Mouse (Mus musculus): ENCODE measurements at regions not wholly inside any gene's neighbourhood (a gene's known extent, or its start where the extent isn't known, plus 50 kb on each side); places are given as distances from the start of the nearest gene placed in this dataset.
A peak's percentile ranks its signal among the peaks of the same experiment; 100 is the strongest.

GRCm38 (mm10) chr6:31206106-31206505 lies 192.4 kb upstream of the Mkln1 start:
- 83% methylated on average over 7 of the region's 7 CpGs for WGBS
- ATAC-seq (ENCODE audit: low FRiP score): no peak
- no peaks in the 10 kb centered on the region for H3K27me3 ChIP-seq (replicated peaks)
- H3K4me1 ChIP-seq: no peaks in the 10 kb centered on the region
- H3K27ac ChIP-seq (replicated peaks): no peak overlapping the region
- no peak overlapping the region for H3K4me2 ChIP-seq
- H3K4me3 ChIP-seq (replicated peaks): no peak overlapping the region
- no peaks in the 10 kb centered on the region for H3K9me3 ChIP-seq (replicated peaks)
- H3K9ac ChIP-seq (replicated peaks): no peak overlapping the region
- H3K36me3 ChIP-seq: no peaks in the 10 kb centered on the region

DNA sequence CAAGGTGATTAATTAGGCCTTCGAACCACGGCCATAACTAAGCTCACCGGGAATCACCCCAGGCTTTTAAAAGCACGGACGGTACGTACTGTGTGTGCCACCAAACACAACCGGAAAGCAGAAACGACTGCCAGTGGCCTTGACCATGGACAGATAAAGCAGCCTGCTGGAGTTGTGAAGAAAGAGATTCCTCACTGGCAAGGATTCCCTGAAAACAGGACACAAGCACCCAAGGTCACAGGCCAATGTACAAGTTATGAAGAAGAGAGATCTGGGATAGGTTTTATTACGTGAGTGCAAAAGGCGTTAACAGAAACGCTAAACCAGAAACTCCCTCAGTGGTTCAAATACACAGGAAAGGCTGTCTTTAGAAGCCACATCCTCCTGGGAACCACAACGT lies 191.3 kb upstream of the Mkln1 start:
- Histone ChIP-seq H3K9ac (replicated peaks) (no peak overlapping the region), H3K9me3 (replicated peaks) (no peaks in the 10 kb centered on the region), H3K27me3 (replicated peaks) (no peaks in the 10 kb centered on the region), H3K4me2 (no peak overlapping the region), H3K4me1 (no peaks in the 10 kb centered on the region), H3K4me3 (replicated peaks) (no peak overlapping the region), H3K36me3 (no peaks in the 10 kb centered on the region), H3K27ac (replicated peaks) (no peak overlapping the region)
- ATAC-seq (ENCODE audit: low FRiP score): no peak
- 88% methylated on average over 12 of the region's 12 CpGs for WGBS

DNA sequence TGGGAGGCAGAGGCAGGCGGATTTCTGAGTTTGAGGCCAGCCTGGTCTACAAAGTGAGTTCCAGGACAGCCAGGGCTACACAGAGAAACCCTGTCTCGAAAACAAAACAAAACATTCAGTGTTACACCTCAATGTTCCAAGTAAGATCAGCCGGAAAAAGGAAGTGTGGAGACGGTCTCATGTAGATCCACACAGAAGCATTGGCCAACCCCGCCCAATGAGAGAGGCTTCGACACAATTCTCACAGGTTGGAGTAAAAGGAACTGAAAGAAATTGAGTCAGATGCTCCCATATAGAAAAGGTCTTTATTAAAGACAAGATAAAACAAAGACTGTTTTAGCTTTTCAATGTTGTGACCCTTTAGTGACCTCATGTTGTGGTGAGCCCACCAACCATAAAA lies 190.3 kb upstream of the Mkln1 start:
- 0 out of 2 replicates have a peak, but pooled peaks cover 3% of the 10 kb centered on the region for H3K27me3 ChIP-seq (replicated peaks)
- H3K4me2 ChIP-seq: no peak overlapping the region
- no peaks in the 10 kb centered on the region for H3K36me3 ChIP-seq
- no peaks in the 10 kb centered on the region for H3K9me3 ChIP-seq (replicated peaks)
- no peak overlapping the region for H3K4me3 ChIP-seq (replicated peaks)
- no peak for ATAC-seq (ENCODE audit: low FRiP score)
- no peaks in the 10 kb centered on the region for H3K4me1 ChIP-seq
- H3K27ac ChIP-seq (replicated peaks): no peak overlapping the region
- WGBS: 95% methylated on average over 6 of the region's 6 CpGs
- H3K9ac ChIP-seq (replicated peaks): no peak overlapping the region

DNA sequence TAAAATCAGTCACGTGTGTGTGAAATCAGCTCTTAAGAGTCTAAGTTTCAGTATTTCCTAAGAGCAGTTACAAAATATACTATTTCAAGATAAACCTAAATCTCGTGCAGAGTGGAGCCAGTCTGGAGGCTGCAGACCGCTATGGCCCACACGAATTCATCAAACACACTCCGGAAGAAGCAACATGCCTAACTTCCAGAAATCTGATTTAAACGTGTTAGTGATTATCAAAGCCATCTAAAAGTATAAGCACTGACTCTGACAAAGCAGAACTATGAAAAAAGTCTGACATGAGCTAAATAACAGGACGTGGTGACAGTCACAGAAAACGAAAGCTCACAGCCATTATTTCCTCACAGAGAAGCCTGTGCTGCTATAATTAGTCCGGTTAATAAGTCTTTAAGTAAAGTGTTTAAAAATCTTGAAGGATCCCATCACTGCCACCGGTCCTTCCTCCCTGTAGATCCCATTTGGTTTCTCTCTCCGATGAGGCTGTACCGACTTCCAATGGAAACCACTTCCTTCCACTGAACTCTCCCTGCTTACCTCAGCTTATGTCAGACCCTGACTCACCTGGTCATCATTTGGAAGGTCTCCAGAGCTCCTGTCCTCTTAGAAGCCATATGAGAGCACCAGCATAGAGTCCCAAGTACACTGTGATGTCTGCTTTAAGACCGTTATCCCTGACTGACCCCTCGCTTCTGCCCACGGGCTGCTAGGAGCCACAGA lies 189.0 kb upstream of the Mkln1 start:
- no peak overlapping the region for H3K4me2 ChIP-seq
- H3K27me3 ChIP-seq (replicated peaks): 0 out of 2 replicates have a peak, but pooled peaks cover 3% of the 10 kb centered on the region
- no peak overlapping the region for H3K9ac ChIP-seq (replicated peaks)
- H3K4me3 ChIP-seq (replicated peaks): no peak overlapping the region
- no peak for ATAC-seq (ENCODE audit: low FRiP score)
- 93% methylated on average over 15 of the region's 15 CpGs for WGBS
- H3K4me1 ChIP-seq: no peaks in the 10 kb centered on the region
- H3K9me3 ChIP-seq (replicated peaks): no peaks in the 10 kb centered on the region
- H3K27ac ChIP-seq (replicated peaks): no peak overlapping the region
- no peaks in the 10 kb centered on the region for H3K36me3 ChIP-seq

DNA sequence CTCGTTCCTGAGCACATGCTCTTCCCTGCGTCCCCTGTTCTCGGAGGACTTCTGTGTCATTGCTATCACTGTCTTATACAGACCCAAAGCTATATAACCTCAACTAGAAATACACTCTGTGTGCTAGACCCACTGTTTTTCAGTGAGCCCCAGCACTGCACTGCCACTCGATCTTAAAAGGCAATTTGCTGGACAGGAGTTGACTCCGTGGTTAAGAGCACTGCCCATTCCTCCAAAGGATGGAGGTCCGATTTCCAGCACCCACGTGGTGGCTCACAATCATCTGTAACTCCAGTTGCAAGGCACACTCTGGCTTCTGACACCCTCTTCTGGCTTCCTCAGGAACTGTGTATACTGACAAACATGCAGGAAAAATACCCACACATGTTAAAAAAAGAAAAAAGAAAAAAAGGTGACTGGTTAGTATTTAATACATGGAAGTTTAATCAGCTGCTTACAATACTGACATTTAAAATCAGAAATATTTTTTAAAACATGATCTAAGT lies 188.3 kb upstream of the Mkln1 start:
- H3K4me1 ChIP-seq: no peaks in the 10 kb centered on the region
- no peaks in the 10 kb centered on the region for H3K9me3 ChIP-seq (replicated peaks)
- no peak overlapping the region for H3K4me2 ChIP-seq
- H3K27me3 ChIP-seq (replicated peaks): 0 out of 2 replicates have a peak, but pooled peaks cover 3% of the 10 kb centered on the region
- H3K27ac ChIP-seq (replicated peaks): no peak overlapping the region
- no peak overlapping the region for H3K4me3 ChIP-seq (replicated peaks)
- no peaks in the 10 kb centered on the region for H3K36me3 ChIP-seq
- no peak for ATAC-seq (ENCODE audit: low FRiP score)
- WGBS: 78% methylated on average over 7 of the region's 7 CpGs
- no peak overlapping the region for H3K9ac ChIP-seq (replicated peaks)

DNA sequence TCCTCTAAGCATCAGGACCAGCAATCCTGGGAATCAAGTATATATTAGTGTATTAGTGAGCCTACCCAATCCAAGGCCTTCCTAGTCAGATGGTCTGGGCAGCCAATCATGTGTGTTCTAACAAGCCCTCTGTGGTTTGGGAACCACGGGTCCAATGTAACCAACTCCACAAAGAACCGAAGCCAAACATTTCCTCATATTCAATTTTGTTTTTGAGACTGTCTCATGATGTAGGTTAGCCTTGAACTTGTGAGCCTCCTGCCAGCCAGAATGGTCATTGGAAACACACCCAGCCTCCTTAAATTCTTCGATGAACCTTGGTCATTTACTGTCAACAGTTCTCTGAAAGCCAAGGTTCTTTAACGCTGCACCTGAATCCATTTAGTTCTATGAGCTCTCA lies 187.4 kb upstream of the Mkln1 start:
- Histone ChIP-seq H3K9me3 (replicated peaks) (no peaks in the 10 kb centered on the region), H3K36me3 (no peaks in the 10 kb centered on the region), H3K9ac (replicated peaks) (no peak overlapping the region), H3K4me1 (peaks cover 6% of the 10 kb centered on the region), H3K4me3 (replicated peaks) (no peak overlapping the region), H3K27me3 (replicated peaks) (0 out of 2 replicates have a peak, but pooled peaks cover 3% of the 10 kb centered on the region), H3K27ac (replicated peaks) (no peak overlapping the region), H3K4me2 (no peak overlapping the region)
- WGBS: 89% methylated on average over 4 of the region's 4 CpGs
- no peak for ATAC-seq (ENCODE audit: low FRiP score)

GRCm38 (mm10) chr6:31211616-31212015 lies 186.9 kb upstream of the Mkln1 start:
- Histone ChIP-seq H3K27ac (replicated peaks) (no peak overlapping the region), H3K9ac (replicated peaks) (no peak overlapping the region), H3K4me1 (peaks cover 6% of the 10 kb centered on the region), H3K36me3 (no peaks in the 10 kb centered on the region), H3K4me3 (replicated peaks) (no peak overlapping the region), H3K27me3 (replicated peaks) (0 out of 2 replicates have a peak, but pooled peaks cover 3% of the 10 kb centered on the region), H3K9me3 (replicated peaks) (no peaks in the 10 kb centered on the region), H3K4me2 (no peak overlapping the region)
- no peak for ATAC-seq (ENCODE audit: low FRiP score)
- WGBS: 63% methylated on average over 5 of the region's 5 CpGs

DNA sequence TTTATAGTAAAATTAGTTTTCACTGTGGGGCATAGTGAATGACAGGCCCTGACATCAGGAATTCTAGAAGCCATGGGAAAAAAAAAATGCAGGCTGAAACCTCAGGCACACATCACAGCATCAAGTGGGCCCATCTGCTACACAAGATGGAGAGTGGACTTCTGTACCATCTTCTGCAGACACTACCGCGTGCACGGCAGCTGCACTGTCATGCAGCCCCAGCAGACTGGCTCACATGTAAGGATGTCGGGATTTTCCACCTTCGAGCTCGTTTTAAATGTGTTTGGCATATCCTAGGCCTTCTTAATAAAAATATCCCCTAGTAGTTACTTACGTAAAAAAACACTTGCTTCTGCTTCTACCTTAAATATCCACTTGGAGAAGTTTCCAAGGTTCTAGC lies 186.5 kb upstream of the Mkln1 start:
- WGBS: 90% methylated on average over 7 of the region's 7 CpGs
- no peak for ATAC-seq (ENCODE audit: low FRiP score)
- no peaks in the 10 kb centered on the region for H3K9me3 ChIP-seq (replicated peaks)
- H3K27ac ChIP-seq (replicated peaks): no peak overlapping the region
- no peaks in the 10 kb centered on the region for H3K36me3 ChIP-seq
- H3K27me3 ChIP-seq (replicated peaks): 0 out of 2 replicates have a peak, but pooled peaks cover 3% of the 10 kb centered on the region
- H3K4me2 ChIP-seq: no peak overlapping the region
- H3K4me3 ChIP-seq (replicated peaks): no peak overlapping the region
- peaks cover 9% of the 10 kb centered on the region for H3K4me1 ChIP-seq
- no peak overlapping the region for H3K9ac ChIP-seq (replicated peaks)

DNA sequence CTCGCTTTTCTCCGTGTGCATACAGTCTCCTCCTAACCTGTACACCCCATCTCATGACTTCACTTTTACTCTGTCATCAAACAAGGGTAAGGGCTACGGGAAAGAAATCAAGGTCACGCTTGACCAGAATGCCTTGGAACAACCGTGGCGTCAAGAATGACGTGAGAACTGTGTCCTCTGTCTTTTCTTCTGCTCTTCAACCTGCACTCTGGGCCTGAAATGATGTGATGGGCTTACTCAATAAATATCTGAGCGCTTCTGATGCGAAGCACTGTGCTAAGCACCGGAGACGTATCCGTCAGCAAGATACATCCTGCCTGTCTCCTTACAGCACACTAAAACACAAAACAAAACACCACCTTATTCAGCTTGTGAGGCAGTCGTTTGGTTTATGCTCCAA lies 185.8 kb upstream of the Mkln1 start:
- Histone ChIP-seq H3K4me1 (peaks cover 13% of the 10 kb centered on the region), H3K4me2 (no peak overlapping the region), H3K27ac (replicated peaks) (no peak overlapping the region), H3K36me3 (no peaks in the 10 kb centered on the region), H3K9ac (replicated peaks) (no peak overlapping the region), H3K9me3 (replicated peaks) (no peaks in the 10 kb centered on the region), H3K27me3 (replicated peaks) (0 out of 2 replicates have a peak, but pooled peaks cover 3% of the 10 kb centered on the region), H3K4me3 (replicated peaks) (no peak overlapping the region)
- no peak for ATAC-seq (ENCODE audit: low FRiP score)
- 76% methylated on average over 13 of the region's 13 CpGs for WGBS

GRCm38 (mm10) chr6:31213161-31213560 lies 185.4 kb upstream of the Mkln1 start:
- Histone ChIP-seq H3K36me3 (no peaks in the 10 kb centered on the region), H3K4me1 (peaks cover 18% of the 10 kb centered on the region), H3K4me2 (no peak overlapping the region), H3K27ac (replicated peaks) (no peak overlapping the region), H3K27me3 (replicated peaks) (0 out of 2 replicates have a peak, but pooled peaks cover 3% of the 10 kb centered on the region), H3K9me3 (replicated peaks) (no peaks in the 10 kb centered on the region), H3K4me3 (replicated peaks) (no peak overlapping the region), H3K9ac (replicated peaks) (no peak overlapping the region)
- no peak for ATAC-seq (ENCODE audit: low FRiP score)
- WGBS: 80% methylated on average over 4 of the region's 4 CpGs

GRCm38 (mm10) chr6:31215661-31216060 lies 182.9 kb upstream of the Mkln1 start:
- Histone ChIP-seq H3K27ac (replicated peaks) (no peak overlapping the region), H3K4me3 (replicated peaks) (peak overlapping the region; percentile 92), H3K4me2 (peak overlapping the region; percentile 99), H3K36me3 (no peaks in the 10 kb centered on the region), H3K9ac (replicated peaks) (peak overlapping the region; percentile 71; the same call in 1 of the 2 replicates), H3K9me3 (replicated peaks) (no peaks in the 10 kb centered on the region), H3K4me1 (peaks cover 39% of the 10 kb centered on the region), H3K27me3 (replicated peaks) (peaks cover 22% of the 10 kb centered on the region)
- 71% methylated on average over 8 of the region's 8 CpGs for WGBS
- ATAC-seq (ENCODE audit: low FRiP score): no peak; the same call in 1 of the 2 replicates

Measured in neural tube, embryonic 15.5 days (tissue).